Mouse (Mus musculus) frontal cortex, adult (tissue): ENCODE results near the gene Kank2.

Experiments
- ATAC-seq: cut with Nextera tagmentation; 2 replicates; pipeline ENCODE4 v1.9.2; 2017; ENCODE audit warnings: mild to moderate bottlenecking, moderate library complexity, mixed read lengths; ENCODE audit not compliant: low TSS enrichment

Kank2 gene

DNA sequence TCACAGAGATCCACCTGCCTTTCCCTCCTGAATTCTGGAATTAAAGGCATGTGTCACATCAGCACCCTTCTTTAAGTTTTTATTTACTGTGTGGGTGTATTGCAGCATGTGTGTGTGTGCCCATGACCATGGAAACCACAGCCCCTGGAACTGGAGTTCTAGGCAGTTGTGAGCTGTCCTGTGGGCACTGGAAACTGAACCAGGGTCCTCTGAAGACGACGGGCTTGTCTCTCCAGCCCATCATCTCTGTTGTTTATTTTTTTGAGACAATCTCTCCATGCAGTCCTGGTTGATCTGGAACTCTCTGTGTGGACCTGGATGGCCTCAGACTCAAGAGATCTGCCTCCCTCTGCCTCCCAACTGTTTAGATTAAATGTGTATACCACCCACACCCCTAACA, 81.5 kb downstream of the Kank2 start:
- no peak for ATAC-seq
